Mouse (Mus musculus): ENCODE results near the gene Wdfy1. TPM values are rescaled to one million over a fixed set of nuclear protein-coding genes. Genes with fewer than 3 reads are reported as not detected.

Gene Wdfy1
- 68.0 and 77.7 TPM in 2 replicates for total RNA-seq (2014; rRNA removed)
- 73.6 and 75.3 TPM in 2 replicates for polyA plus RNA-seq (2015; fragmentation: Nextera tagmentation; extraction: Ambion mirVana)

DNA sequence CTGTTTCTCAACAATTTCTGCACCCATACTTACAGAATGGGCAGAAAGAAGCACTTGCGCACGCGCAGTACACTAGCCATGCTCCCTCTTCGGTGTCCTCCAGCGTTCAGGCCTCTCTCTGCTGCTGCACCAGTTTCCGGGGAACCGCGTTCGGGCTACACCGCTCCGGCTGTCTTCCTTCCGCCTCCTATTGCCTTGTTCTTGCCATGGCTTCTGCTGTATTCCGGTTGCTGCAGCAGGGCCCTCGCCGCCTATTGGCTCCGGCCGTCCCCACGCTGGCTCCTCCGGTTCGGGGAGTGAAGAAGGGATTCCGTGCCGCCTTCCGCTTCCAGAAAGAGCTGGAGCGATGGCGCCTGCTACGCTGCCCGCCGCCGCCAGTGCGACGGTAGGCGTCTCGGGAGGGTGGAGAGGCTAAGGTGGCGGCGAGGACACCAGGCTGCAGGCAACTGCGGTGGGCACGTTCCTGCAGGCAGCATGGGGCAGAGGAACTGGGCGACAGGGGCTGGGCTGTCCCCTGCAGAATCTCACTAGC is at the start of gene Wdfy1, which contains the start of gene Mrpl44:
TSS of gene Wdfy1 (minus strand) at position 217 of the 532 bp plus-strand sequence.
TSS of gene Mrpl44 (plus strand) at position 92 of the 532 bp plus-strand sequence.
- peak; percentile 96 for DNase-seq (ENCODE audit: low spot score)
- H3K9ac ChIP-seq (replicated peaks; ENCODE audit: low read length): peak within 1 kb of the TSS; percentile 91
- peak within 1 kb of the TSS; percentile 92 for H3K4me3 ChIP-seq (ENCODE audit: low read length)
- no peaks in the 10 kb centered on the region for H3K4me1 ChIP-seq (ENCODE audit: insufficient read depth, low read length)
- no peaks in the 10 kb centered on the region for H3K9me3 ChIP-seq (ENCODE audit: low read length)
- H3K27me3 ChIP-seq (ENCODE audit: insufficient read depth, low read length): no peaks in the 10 kb centered on the region
- peaks cover 16% of the 10 kb centered on the region for H3K36me3 ChIP-seq (ENCODE audit: insufficient read depth, low read length)
- peak; percentile 56 for TF ChIP-seq CTCF (IDR thresholded peaks at IDR 0.05; ENCODE audit: low read depth)
- H3K4me2 ChIP-seq (ENCODE audit: low read depth, low read length): peak within 1 kb of the TSS; percentile 71
- ATAC-seq: peak; percentile 100
- under 1% methylated on average over 38 of the region's 38 CpGs for WGBS
- H3K27ac ChIP-seq: peak within 1 kb of the TSS; percentile 94

DNA sequence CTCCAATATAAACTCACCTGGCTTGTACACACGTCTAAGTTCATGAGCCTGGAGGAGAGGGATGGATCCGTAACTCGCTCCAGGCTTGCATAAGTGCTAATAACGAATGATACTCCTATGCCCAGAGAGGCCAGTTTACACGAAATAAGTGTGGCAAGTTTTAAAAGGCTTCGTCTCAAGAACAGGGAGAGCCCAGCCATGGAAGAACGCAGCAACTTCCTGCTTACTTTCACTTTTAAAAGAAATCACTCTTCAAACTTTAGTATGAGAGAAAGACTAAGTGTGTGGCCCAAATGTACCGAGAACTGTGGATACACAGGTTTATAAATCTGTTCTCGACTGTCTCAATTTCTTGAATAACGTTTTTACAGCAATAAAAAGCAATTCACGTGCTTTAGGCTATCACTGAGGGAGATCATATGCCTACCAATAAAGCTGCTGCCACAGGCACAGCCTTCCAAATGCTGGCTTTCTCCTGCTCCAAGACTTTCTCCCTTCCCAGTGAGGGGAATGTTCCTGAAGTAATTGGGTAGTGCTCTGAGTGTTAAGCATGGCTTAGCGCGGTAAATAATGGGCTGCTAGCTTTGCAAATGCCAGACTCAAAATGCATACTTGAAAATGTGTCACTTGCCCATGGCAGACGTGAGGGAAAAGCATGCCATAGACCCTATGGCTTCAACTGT is 48.1 kb upstream of the Wdfy1 start:
- Histone ChIP-seq H3K4me3 (ENCODE audit: low read length) (no peak overlapping the region), H3K9ac (replicated peaks; ENCODE audit: low read length) (no peak overlapping the region), H3K27ac (peak overlapping the region; percentile 69), H3K4me1 (ENCODE audit: insufficient read depth, low read length) (peaks cover 9% of the 10 kb centered on the region), H3K4me2 (ENCODE audit: low read depth, low read length) (0 out of 2 replicates have a peak overlapping the region, but pooled peaks have one; percentile 10), H3K36me3 (ENCODE audit: insufficient read depth, low read length) (no peaks in the 10 kb centered on the region), H3K27me3 (ENCODE audit: insufficient read depth, low read length) (no peaks in the 10 kb centered on the region), H3K9me3 (ENCODE audit: low read length) (no peaks in the 10 kb centered on the region)
- 63% methylated on average over 14 of the region's 14 CpGs for WGBS
- DNase-seq (ENCODE audit: low spot score): peak; percentile 11
- no peak for ATAC-seq
- TF ChIP-seq CTCF (IDR thresholded peaks at IDR 0.05; ENCODE audit: low read depth): no peak

DNA sequence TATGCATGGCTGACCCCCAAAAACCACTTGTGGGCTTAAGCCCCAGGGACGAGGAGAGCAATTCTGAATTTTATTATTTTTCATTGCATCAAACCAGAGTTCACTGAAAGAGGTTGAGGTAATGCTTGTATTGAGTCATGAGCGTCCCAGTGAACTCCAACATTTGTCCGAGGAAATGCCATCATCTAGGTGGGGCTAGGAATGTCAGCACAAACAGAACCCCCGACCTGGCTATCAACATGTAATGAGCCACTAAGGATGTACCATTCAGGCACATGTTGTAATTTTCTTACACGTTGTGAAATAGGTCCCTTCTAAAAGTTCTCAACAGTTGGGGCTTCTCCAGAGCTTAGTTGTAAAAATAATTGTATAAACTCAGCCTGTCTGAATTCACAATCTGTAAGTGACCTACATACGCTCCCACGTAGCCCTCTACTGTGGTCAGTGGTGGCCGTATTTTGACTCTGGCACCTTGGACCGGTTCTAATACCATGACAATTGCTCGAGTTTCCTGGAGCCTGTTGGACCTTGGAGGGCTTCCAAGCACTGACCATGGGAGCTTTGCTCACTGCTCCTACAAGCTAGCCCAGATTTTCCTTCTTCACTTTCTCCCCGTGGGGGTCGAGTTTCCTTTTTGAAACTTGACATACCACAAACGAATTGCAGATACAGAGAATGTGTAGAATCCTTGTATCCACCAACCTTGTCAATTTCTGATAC is 47.0 kb upstream of the Wdfy1 start:
- H3K4me1 ChIP-seq (ENCODE audit: insufficient read depth, low read length): peaks cover 9% of the 10 kb centered on the region
- H3K4me2 ChIP-seq (ENCODE audit: low read depth, low read length): peak overlapping the region; percentile 2; the same call in 1 of the 2 replicates
- no peaks in the 10 kb centered on the region for H3K27me3 ChIP-seq (ENCODE audit: insufficient read depth, low read length)
- DNase-seq (ENCODE audit: low spot score): peak; percentile 73
- peak overlapping the region; percentile 36 for H3K27ac ChIP-seq
- peak; percentile 83 for ATAC-seq
- H3K9ac ChIP-seq (replicated peaks; ENCODE audit: low read length): no peak overlapping the region
- no peaks in the 10 kb centered on the region for H3K9me3 ChIP-seq (ENCODE audit: low read length)
- TF ChIP-seq CTCF (IDR thresholded peaks at IDR 0.05; ENCODE audit: low read depth): no peak
- WGBS: 54% methylated on average over 13 of the region's 13 CpGs
- H3K36me3 ChIP-seq (ENCODE audit: insufficient read depth, low read length): no peaks in the 10 kb centered on the region
- H3K4me3 ChIP-seq (ENCODE audit: low read length): no peak overlapping the region

DNA sequence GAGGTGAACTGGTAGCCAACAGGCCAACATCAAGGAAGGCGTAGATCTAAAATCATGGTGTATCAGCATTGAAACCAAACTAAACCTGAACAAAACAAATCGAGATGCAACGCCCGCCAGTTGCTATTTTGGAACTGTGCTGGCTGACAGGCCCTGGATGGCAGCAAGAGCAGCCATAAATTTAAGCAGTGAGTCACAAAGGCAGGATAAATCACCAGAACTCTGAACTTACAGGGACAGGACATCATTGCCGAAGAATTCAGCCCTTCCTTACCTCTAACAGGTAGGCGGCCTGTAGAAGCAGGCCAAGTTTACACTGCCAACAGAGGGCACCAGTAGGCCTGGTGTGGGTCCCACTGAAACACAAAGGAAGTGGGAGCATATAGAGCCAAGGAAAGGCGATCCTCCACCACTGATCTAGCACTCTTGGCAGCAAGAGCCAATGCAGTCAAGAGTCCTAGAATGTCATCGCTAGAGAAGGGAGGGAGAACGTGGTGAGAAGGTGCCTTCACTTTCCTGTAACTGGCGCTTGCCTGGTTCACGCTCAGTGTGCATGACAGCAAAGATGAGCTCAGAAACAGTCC is 43.4 kb upstream of the Wdfy1 start:
- no peak for TF ChIP-seq CTCF (IDR thresholded peaks at IDR 0.05; ENCODE audit: low read depth)
- no peak for DNase-seq (ENCODE audit: low spot score)

DNA sequence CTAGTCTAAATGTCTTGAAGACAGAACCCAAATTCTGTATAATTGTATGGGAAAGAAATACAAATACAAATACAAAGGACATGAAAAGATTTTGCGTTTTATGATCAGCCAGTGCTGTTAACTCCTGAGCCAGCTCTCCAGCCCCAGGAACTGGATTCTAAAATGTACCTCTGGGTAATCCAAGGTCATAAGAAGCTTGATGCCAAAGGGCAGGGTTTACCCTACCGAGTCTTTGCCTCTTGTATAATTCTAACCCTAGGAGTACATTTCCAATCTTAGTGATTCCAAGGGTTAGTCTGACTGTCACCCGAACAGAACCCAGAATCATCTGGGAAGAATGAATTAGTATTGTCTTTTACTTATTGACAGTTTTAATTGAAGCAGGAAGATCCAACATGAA is 39.5 kb upstream of the Wdfy1 start:
- H3K9ac ChIP-seq (replicated peaks; ENCODE audit: low read length): no peak overlapping the region
- no peak overlapping the region for H3K4me3 ChIP-seq (ENCODE audit: low read length)
- H3K36me3 ChIP-seq (ENCODE audit: insufficient read depth, low read length): no peaks in the 10 kb centered on the region; the same call in 1 of the 2 replicates
- no peaks in the 10 kb centered on the region for H3K27me3 ChIP-seq (ENCODE audit: insufficient read depth, low read length)
- no peak for TF ChIP-seq CTCF (IDR thresholded peaks at IDR 0.05; ENCODE audit: low read depth)
- H3K4me1 ChIP-seq (ENCODE audit: insufficient read depth, low read length): no peaks in the 10 kb centered on the region
- no peak overlapping the region for H3K27ac ChIP-seq
- H3K4me2 ChIP-seq (ENCODE audit: low read depth, low read length): no peak overlapping the region
- no peaks in the 10 kb centered on the region for H3K9me3 ChIP-seq (ENCODE audit: low read length)
- ATAC-seq: no peak
- 89% methylated on average over 3 of the region's 3 CpGs for WGBS
- no peak for DNase-seq (ENCODE audit: low spot score)

More for the DNA sequence above, 43.4 kb upstream of the Wdfy1 start:
- no peak overlapping the region for H3K4me2 ChIP-seq (ENCODE audit: low read depth, low read length)
- no peak overlapping the region for H3K27ac ChIP-seq
- H3K36me3 ChIP-seq (ENCODE audit: insufficient read depth, low read length): no peaks in the 10 kb centered on the region
- ATAC-seq: no peak
- no peak overlapping the region for H3K9ac ChIP-seq (replicated peaks; ENCODE audit: low read length)
- H3K27me3 ChIP-seq (ENCODE audit: insufficient read depth, low read length): no peaks in the 10 kb centered on the region
- no peaks in the 10 kb centered on the region for H3K9me3 ChIP-seq (ENCODE audit: low read length)
- peaks cover 9% of the 10 kb centered on the region for H3K4me1 ChIP-seq (ENCODE audit: insufficient read depth, low read length)
- H3K4me3 ChIP-seq (ENCODE audit: low read length): no peak overlapping the region
- 94% methylated on average over 11 of the region's 11 CpGs for WGBS

DNA sequence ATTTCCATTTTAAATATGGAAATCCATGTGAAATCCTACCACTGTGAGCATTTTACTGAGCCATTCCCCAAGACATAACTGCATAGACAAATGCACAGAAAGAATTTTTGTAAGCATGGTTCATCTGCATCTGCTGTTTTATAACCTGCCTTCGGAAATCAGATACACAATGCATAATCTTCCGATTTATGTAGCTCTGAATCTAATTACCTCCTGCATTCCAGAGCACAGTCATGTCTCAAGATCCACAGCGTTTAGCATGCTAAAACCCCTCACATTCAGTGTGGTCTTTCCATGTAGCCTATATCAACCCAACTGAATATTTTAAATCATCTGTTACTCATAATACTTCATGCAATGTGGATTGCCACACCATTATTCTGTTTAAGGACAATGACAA is 33.5 kb upstream of the Wdfy1 start:
- 90% methylated on average over 3 of the region's 3 CpGs for WGBS
- TF ChIP-seq CTCF (IDR thresholded peaks at IDR 0.05; ENCODE audit: low read depth): no peak

More for the DNA sequence above, 33.5 kb upstream of the Wdfy1 start:
- Histone ChIP-seq H3K9me3 (ENCODE audit: low read length) (no peaks in the 10 kb centered on the region), H3K27ac (no peak overlapping the region), H3K27me3 (ENCODE audit: insufficient read depth, low read length) (no peaks in the 10 kb centered on the region), H3K9ac (replicated peaks; ENCODE audit: low read length) (no peak overlapping the region), H3K4me1 (ENCODE audit: insufficient read depth, low read length) (no peaks in the 10 kb centered on the region), H3K4me3 (ENCODE audit: low read length) (no peak overlapping the region), H3K4me2 (ENCODE audit: low read depth, low read length) (no peak overlapping the region), H3K36me3 (ENCODE audit: insufficient read depth, low read length) (no peaks in the 10 kb centered on the region; the same call in 1 of the 2 replicates)
- no peak for DNase-seq (ENCODE audit: low spot score)
- ATAC-seq: no peak

Measured in hindbrain, postnatal 0 days (tissue).